In genomic region chr8:105833740-105834139, GRCm38 (mm10) we compare ENCODE assay signal across 13 mouse cellular contexts. TPM values are rescaled to one million over a fixed set of nuclear protein-coding genes. Genes with fewer than 3 reads are reported as not detected.
DNase-seq lines count a peak whose midpoint lies in the region; ATAC-seq and TF ChIP-seq lines count a peak whose summit lies in the region.
"Not testable (repeated sequence)": the region's sequence is repeated elsewhere in the genome, so short reads cannot be mapped to it uniquely, and the experiment has no call there.
"Had no signal": no experiment of that assay in that cellular context is flagged by ENCODE, and none has a peak within 500 bp of the region (broad histone marks: within the 10 kb centered on the region; RNA-seq: fewer than 3 reads in every experiment).

No protein-coding gene starts in this region.

- DNase-seq in MEL (ENCODE audit: low read depth, low spot score); liver, embryonic 14.5 days (ENCODE audit: low read depth in 3 of 3, low spot score in 3 of 3): not testable (repeated sequence)

- peak overlapping the region; percentile 64 for H3K4me2 ChIP-seq in liver, embryonic 12.5 days
- H3K4me2 ChIP-seq in liver, embryonic 14.5 days (ENCODE audit: low read depth), result peak overlapping the region; percentile 75
- peak overlapping the region; percentile 54 for H3K4me2 ChIP-seq in liver, embryonic 16.5 days (ENCODE audit: low read depth, low read length)
- H3K4me2 ChIP-seq in myocyte (ENCODE audit: low read depth), result not testable (repeated sequence)

- not testable (repeated sequence) for TF ChIP-seq RAD21 in MEL (IDR thresholded peaks at IDR 0.05; ENCODE audit: low read depth, low read length)

- H3K4me1 ChIP-seq in MEL (ENCODE audit: control insufficient read depth in 1 of 2, insufficient read depth in 2 of 2, low read length in 2 of 2), result not testable (repeated sequence)
- H3K4me1 ChIP-seq in liver, embryonic 12.5 days, result peaks cover 61% of the 10 kb centered on the region
- H3K4me1 ChIP-seq in liver, embryonic 14.5 days (replicated peaks; ENCODE audit: control insufficient read depth in 2 of 2, insufficient read depth in 2 of 2, low read length in 1 of 2), result peaks cover 36 to 37% of the 10 kb centered on the region in 2 experiments
- peaks cover 39% of the 10 kb centered on the region for H3K4me1 ChIP-seq in liver, embryonic 16.5 days (ENCODE audit: control insufficient read depth, low read depth, low read length)

- H3K79me2 ChIP-seq in MEL (ENCODE audit: control insufficient read depth, insufficient read depth, low read length, poor library complexity); myocyte (ENCODE audit: control insufficient read depth, insufficient read depth): not testable (repeated sequence)

- not testable (repeated sequence) for TF ChIP-seq POLR2A in MEL (IDR thresholded peaks at IDR 0.05; ENCODE audit: control insufficient read depth in 1 of 2, insufficient read depth in 1 of 2, low read depth in 1 of 2, low read length in 2 of 2, poor library complexity in 1 of 2); myocyte (IDR thresholded peaks at IDR 0.05; ENCODE audit: insufficient read length, low read depth)

- WGBS in liver, embryonic 12.5 days (ENCODE audit: insufficient replicate concordance), result 67% methylated on average over 2 of the region's 2 CpGs
- 46% methylated on average over 2 of the region's 2 CpGs for WGBS in liver, embryonic 14.5 days (ENCODE audit: insufficient replicate concordance)
- 67% methylated on average over 2 of the region's 2 CpGs for WGBS in liver, embryonic 16.5 days (ENCODE audit: insufficient replicate concordance)

- not testable (repeated sequence) for TF ChIP-seq CTCF in MEL (IDR thresholded peaks at IDR 0.05 in 2 of 3, conservative IDR thresholded peaks at IDR 0.05 in 1 of 3; ENCODE audit: control insufficient read depth in 1 of 3, insufficient read depth in 1 of 3, low read depth in 2 of 3, low read length in 3 of 3, poor library complexity in 1 of 3, severe bottlenecking in 1 of 3); liver, embryonic 14.5 days (IDR thresholded peaks at IDR 0.05; ENCODE audit: low read depth)

- not testable (repeated sequence) for TF ChIP-seq EP300 in MEL (IDR thresholded peaks at IDR 0.05; ENCODE audit: low read depth in 1 of 2, low read length in 2 of 2)
- TF ChIP-seq EP300 in liver, embryonic 14.5 days (IDR thresholded peaks at IDR 0.05; ENCODE audit: low read depth), result peak; percentile 96

- not testable (repeated sequence) for H3K9me3 ChIP-seq in MEL (replicated peaks; ENCODE audit: insufficient read depth, low read length); liver, embryonic 12.5 days (replicated peaks); liver, embryonic 14.5 days (ENCODE audit: control insufficient read depth, low read length); liver, embryonic 16.5 days (replicated peaks; ENCODE audit: control insufficient read depth, low read length)

- not testable (repeated sequence) for H3ac ChIP-seq in myocyte (ENCODE audit: control insufficient read depth, insufficient read length)

- not testable (repeated sequence) for H3K27ac ChIP-seq in MEL (ENCODE audit: control insufficient read depth, low read depth, low read length)
- H3K27ac ChIP-seq in liver, embryonic 12.5 days, result peak overlapping the region; percentile 94
- peak overlapping the region; percentile 97 for H3K27ac ChIP-seq in liver, embryonic 14.5 days
- peak overlapping the region; percentile 96 for H3K27ac ChIP-seq in liver, embryonic 16.5 days (ENCODE audit: low read length)

- H3K4me3 ChIP-seq in MEL (ENCODE audit: control insufficient read depth in 1 of 2, insufficient read depth in 1 of 2, low read depth in 2 of 2, low read length in 2 of 2); myocyte: not testable (repeated sequence)
- H3K4me3 ChIP-seq in liver, embryonic 12.5 days, result peak overlapping the region; percentile 57
- H3K4me3 ChIP-seq in liver, embryonic 14.5 days (ENCODE audit: insufficient read depth in 1 of 2, low read depth in 2 of 2, low read length in 2 of 2), result peak overlapping the region; percentile 67 to 69
- peak overlapping the region; percentile 65 for H3K4me3 ChIP-seq in liver, embryonic 16.5 days (ENCODE audit: low read depth, low read length)

- H3K9ac ChIP-seq in MEL (ENCODE audit: control insufficient read depth, low read depth, low read length, poor library complexity, severe bottlenecking), result not testable (repeated sequence)
- H3K9ac ChIP-seq in liver, embryonic 12.5 days, result peak overlapping the region; percentile 73
- H3K9ac ChIP-seq in liver, embryonic 14.5 days (replicated peaks), result peak overlapping the region; percentile 87
- H3K9ac ChIP-seq in liver, embryonic 16.5 days (ENCODE audit: low read depth, low read length), result peak overlapping the region; percentile 75

- not testable (repeated sequence) for H3K36me3 ChIP-seq in MEL (ENCODE audit: control insufficient read depth in 1 of 2, insufficient read depth in 2 of 2, low read length in 2 of 2); liver, embryonic 12.5 days; liver, embryonic 14.5 days (replicated peaks; ENCODE audit: control insufficient read depth, insufficient read depth, low read depth); liver, embryonic 16.5 days (ENCODE audit: control insufficient read depth, insufficient read depth); myocyte (ENCODE audit: control insufficient read depth, insufficient read depth)

- not testable (repeated sequence) for H3K27me3 ChIP-seq in MEL (ENCODE audit: control insufficient read depth in 1 of 2, insufficient read depth in 2 of 2, low read length in 2 of 2); liver, embryonic 12.5 days (replicated peaks); liver, embryonic 14.5 days (ENCODE audit: control insufficient read depth, insufficient read depth, low read length); liver, embryonic 16.5 days (ENCODE audit: control insufficient read depth, insufficient read depth, low read depth, low read length)
- H3K27me3 ChIP-seq in myocyte (ENCODE audit: control insufficient read depth, insufficient read depth, insufficient read length), result peaks cover 10% of the 10 kb centered on the region

- ATAC-seq in erythroblast, adult 5-6 weeks (replicated peaks; ENCODE audit: low FRiP score, poor library complexity, severe bottlenecking), result peak; percentile 55
- peak; percentile 54 for ATAC-seq in erythroid progenitor cell, adult 5-6 weeks (replicated peaks; ENCODE audit: low FRiP score, poor library complexity, severe bottlenecking)
- ATAC-seq in liver, embryonic 12.5 days, result 0 out of 2 replicates have a peak, but pooled peaks have one; percentile 36
- peak; percentile 47; the same call in 1 of the 2 replicates for ATAC-seq in liver, embryonic 14.5 days (ENCODE audit: insufficient read depth)
- ATAC-seq in liver, embryonic 16.5 days (ENCODE audit: low read depth), result 0 out of 2 replicates have a peak, but pooled peaks have one; percentile 33

RNA-seq across cellular contexts. Expression of gene Tsnaxip1, which starts 6.2 kb away (rescaled TPM):
- not detected in 2 replicates for total RNA-seq in MEL (2012; rRNA removed)
- polyA plus RNA-seq in MEL (2012; ENCODE audit: insufficient read depth in 1 of 2, insufficient read length in 2 of 2, low read depth in 1 of 2, low replicate concordance in 2 of 2, missing spikeins in 1 of 2), result under 1 TPM in 1 of 2 experiments, not detected in 1; 0.10 TPM
- total RNA-seq in erythroblast, adult 5-6 weeks (2015; ENCODE audit: low replicate concordance), result 1.0 and 1.2 TPM in 2 replicates
- 2.5 and 3.2 TPM in 2 replicates for total RNA-seq in erythroblast, adult 5-6 weeks (2017; ENCODE audit: low replicate concordance)
- total RNA-seq in erythroid progenitor cell, adult 5-6 weeks (2015; ENCODE audit: low replicate concordance), result 2.9 TPM in 1 of 2 replicates, not detected in the other
- total RNA-seq in erythroid progenitor cell, adult 5-6 weeks (2017; ENCODE audit: low replicate concordance), result 1.4 TPM in 1 of 2 replicates, not detected in the other
- polyA plus RNA-seq in liver, embryonic 12.5 days (2016; fragmentation: Nextera tagmentation; extraction: Ambion mirVana), result 0.12 and 0.19 TPM in 2 replicates
- polyA plus RNA-seq in liver, embryonic 14.5 days (2012; rRNA removed), result 0.04 and 0.06 TPM in 2 replicates
- polyA plus RNA-seq in liver, embryonic 14.5 days (2014; fragmentation: Nextera tagmentation; extraction: Ambion mirVana), result 0.06 TPM in 1 of 2 replicates, not detected in the other
- polyA plus RNA-seq in liver, embryonic 16.5 days (2015; fragmentation: Nextera tagmentation; extraction: Ambion mirVana), result 0.07 TPM in 2 replicates
- polyA plus RNA-seq in myocyte (2012; fragmentation: generic; extraction: Trizol), result 0.10 TPM
- total RNA-seq: adrenal gland, adult 2 months; adrenal gland, postnatal 10 days; adrenal gland, postnatal 25 days; adrenal gland, postnatal 4 days had no signal
- polyA plus RNA-seq: adrenal gland, adult 2 months; frontal cortex, adult 2 months; G1E had no signal

RNA-seq across cellular contexts. Expression of gene Ranbp10, which starts 6.6 kb away (rescaled TPM):
- 7.4 and 7.7 TPM in 2 replicates for total RNA-seq in MEL (2012; rRNA removed)
- polyA plus RNA-seq in MEL (2012; ENCODE audit: insufficient read depth in 1 of 2, insufficient read length in 2 of 2, low read depth in 1 of 2, low replicate concordance in 2 of 2, missing spikeins in 1 of 2) (10 to 100 TPM in 1 of 2 experiments, not detected in 1; 22.1 TPM), myocyte (2012; fragmentation: generic; extraction: Trizol) (15.6 TPM)
- 514 and 565 TPM in 2 replicates for total RNA-seq in erythroblast, adult 5-6 weeks (2015; ENCODE audit: low replicate concordance)
- total RNA-seq in erythroblast, adult 5-6 weeks (2017; ENCODE audit: low replicate concordance), result 620 and 633 TPM in 2 replicates
- total RNA-seq in erythroid progenitor cell, adult 5-6 weeks (2015; ENCODE audit: low replicate concordance), result 306 and 341 TPM in 2 replicates
- total RNA-seq in erythroid progenitor cell, adult 5-6 weeks (2017; ENCODE audit: low replicate concordance), result 296 and 297 TPM in 2 replicates
- polyA plus RNA-seq in liver, embryonic 12.5 days (2016; fragmentation: Nextera tagmentation; extraction: Ambion mirVana), result 37.7 and 37.8 TPM in 2 replicates
- polyA plus RNA-seq in liver, embryonic 14.5 days (2012; rRNA removed), result 57.2 and 60.6 TPM in 2 replicates
- 37.0 and 42.0 TPM in 2 replicates for polyA plus RNA-seq in liver, embryonic 14.5 days (2014; fragmentation: Nextera tagmentation; extraction: Ambion mirVana)
- 44.3 and 50.1 TPM in 2 replicates for polyA plus RNA-seq in liver, embryonic 16.5 days (2015; fragmentation: Nextera tagmentation; extraction: Ambion mirVana)

RNA-seq across cellular contexts. Expression of gene Cenpt, which starts 19.3 kb away (rescaled TPM):
- total RNA-seq in MEL (2012; rRNA removed), result 14.2 and 15.7 TPM in 2 replicates
- polyA plus RNA-seq in MEL (2012; ENCODE audit: insufficient read depth in 1 of 2, insufficient read length in 2 of 2, low read depth in 1 of 2, low replicate concordance in 2 of 2, missing spikeins in 1 of 2) (10 to 100 TPM in 1 of 2 experiments, not detected in 1; 26.5 TPM), myocyte (2012; fragmentation: generic; extraction: Trizol) (20.4 TPM)
- total RNA-seq in erythroblast, adult 5-6 weeks (2015; ENCODE audit: low replicate concordance), result 13.1 and 15.9 TPM in 2 replicates
- total RNA-seq in erythroblast, adult 5-6 weeks (2017; ENCODE audit: low replicate concordance), result 9.6 and 11.3 TPM in 2 replicates
- 57.0 and 57.3 TPM in 2 replicates for total RNA-seq in erythroid progenitor cell, adult 5-6 weeks (2015; ENCODE audit: low replicate concordance)
- 55.2 and 94.3 TPM in 2 replicates for total RNA-seq in erythroid progenitor cell, adult 5-6 weeks (2017; ENCODE audit: low replicate concordance)
- 29.0 and 29.2 TPM in 2 replicates for polyA plus RNA-seq in liver, embryonic 12.5 days (2016; fragmentation: Nextera tagmentation; extraction: Ambion mirVana)
- 24.6 and 25.4 TPM in 2 replicates for polyA plus RNA-seq in liver, embryonic 14.5 days (2012; rRNA removed)
- 15.0 and 18.2 TPM in 2 replicates for polyA plus RNA-seq in liver, embryonic 14.5 days (2014; fragmentation: Nextera tagmentation; extraction: Ambion mirVana)
- 19.1 and 20.5 TPM in 2 replicates for polyA plus RNA-seq in liver, embryonic 16.5 days (2015; fragmentation: Nextera tagmentation; extraction: Ambion mirVana)

RNA-seq across cellular contexts. Expression of gene Thap11, which starts 21.2 kb away (rescaled TPM):
- 41.9 and 48.8 TPM in 2 replicates for total RNA-seq in MEL (2012; rRNA removed)
- 10 to 100 TPM in 1 of 2 experiments, not detected in 1; 51.4 TPM for polyA plus RNA-seq in MEL (2012; ENCODE audit: insufficient read depth in 1 of 2, insufficient read length in 2 of 2, low read depth in 1 of 2, low replicate concordance in 2 of 2, missing spikeins in 1 of 2)
- total RNA-seq in erythroblast, adult 5-6 weeks (2015; ENCODE audit: low replicate concordance), result 6.3 and 16.3 TPM in 2 replicates
- total RNA-seq in erythroblast, adult 5-6 weeks (2017; ENCODE audit: low replicate concordance), result 7.1 and 8.3 TPM in 2 replicates
- 9.6 and 22.0 TPM in 2 replicates for total RNA-seq in erythroid progenitor cell, adult 5-6 weeks (2015; ENCODE audit: low replicate concordance)
- total RNA-seq in erythroid progenitor cell, adult 5-6 weeks (2017; ENCODE audit: low replicate concordance), result 11.0 and 18.6 TPM in 2 replicates
- polyA plus RNA-seq in liver, embryonic 12.5 days (2016; fragmentation: Nextera tagmentation; extraction: Ambion mirVana), result 53.0 and 53.2 TPM in 2 replicates
- polyA plus RNA-seq in liver, embryonic 14.5 days (2012; rRNA removed), result 26.2 TPM in 2 replicates
- polyA plus RNA-seq in liver, embryonic 14.5 days (2014; fragmentation: Nextera tagmentation; extraction: Ambion mirVana), result 25.5 and 29.5 TPM in 2 replicates
- 25.4 and 26.4 TPM in 2 replicates for polyA plus RNA-seq in liver, embryonic 16.5 days (2015; fragmentation: Nextera tagmentation; extraction: Ambion mirVana)
- 49.0 TPM for polyA plus RNA-seq in myocyte (2012; fragmentation: generic; extraction: Trizol)

RNA-seq across cellular contexts. Expression of gene Nutf2, which starts 26.6 kb away (rescaled TPM):
- total RNA-seq in MEL (2012; rRNA removed), result 167 and 198 TPM in 2 replicates
- polyA plus RNA-seq in MEL (2012; ENCODE audit: insufficient read depth in 1 of 2, insufficient read length in 2 of 2, low read depth in 1 of 2, low replicate concordance in 2 of 2, missing spikeins in 1 of 2) (10 to 100 TPM in 1 of 2 experiments, not detected in 1; 28.0 TPM), myocyte (2012; fragmentation: generic; extraction: Trizol) (141 TPM)
- 48.1 and 55.3 TPM in 2 replicates for total RNA-seq in erythroblast, adult 5-6 weeks (2015; ENCODE audit: low replicate concordance)
- 5.7 and 8.9 TPM in 2 replicates for total RNA-seq in erythroblast, adult 5-6 weeks (2017; ENCODE audit: low replicate concordance)
- 57.8 and 102 TPM in 2 replicates for total RNA-seq in erythroid progenitor cell, adult 5-6 weeks (2015; ENCODE audit: low replicate concordance)
- 15.3 and 42.5 TPM in 2 replicates for total RNA-seq in erythroid progenitor cell, adult 5-6 weeks (2017; ENCODE audit: low replicate concordance)
- 180 and 183 TPM in 2 replicates for polyA plus RNA-seq in liver, embryonic 12.5 days (2016; fragmentation: Nextera tagmentation; extraction: Ambion mirVana)
- 40.5 and 83.2 TPM in 2 replicates for polyA plus RNA-seq in liver, embryonic 14.5 days (2012; rRNA removed)
- 139 TPM in 2 replicates for polyA plus RNA-seq in liver, embryonic 14.5 days (2014; fragmentation: Nextera tagmentation; extraction: Ambion mirVana)
- 88.9 and 95.7 TPM in 2 replicates for polyA plus RNA-seq in liver, embryonic 16.5 days (2015; fragmentation: Nextera tagmentation; extraction: Ambion mirVana)
